ENCODE assay signal across 9 mouse cellular contexts in the genomic region with DNA sequence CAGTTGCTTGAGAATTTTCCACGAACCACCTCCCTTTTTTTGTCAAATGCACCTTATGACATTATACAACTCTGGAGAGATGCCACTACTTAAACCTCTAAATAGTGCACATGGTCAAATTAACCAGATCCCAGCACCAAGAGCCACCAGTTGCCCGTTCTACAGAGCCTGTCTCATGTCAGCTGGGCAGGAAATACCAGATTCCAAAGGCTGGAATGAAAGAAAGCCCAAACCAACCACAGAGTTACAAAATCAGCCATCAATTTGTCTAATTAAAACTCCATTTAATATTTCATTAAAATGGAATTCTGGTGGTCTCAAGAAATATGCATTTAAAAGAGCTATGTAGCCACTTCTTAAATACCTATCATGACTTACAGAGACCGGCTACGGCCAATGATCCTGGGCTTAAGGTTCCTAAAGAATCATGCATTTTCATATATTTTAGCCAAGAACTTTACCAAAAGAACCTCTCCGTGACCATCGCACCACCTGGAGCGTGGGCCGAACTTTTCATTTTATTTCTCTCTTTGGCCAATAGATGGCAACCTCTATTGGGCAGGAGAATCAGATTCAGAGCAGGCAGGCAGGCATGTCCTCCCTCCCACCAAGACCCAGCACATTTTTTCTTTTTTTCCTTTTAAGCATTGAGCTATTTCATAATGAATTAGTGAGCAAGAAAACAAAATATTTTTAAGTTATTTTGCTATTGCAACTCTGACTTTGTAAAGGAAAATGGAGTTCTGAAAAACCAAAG. TPM values are rescaled to one million over a fixed set of nuclear protein-coding genes. Genes with fewer than 3 reads are reported as not detected.
DNase-seq lines count a peak whose midpoint lies in the region; ATAC-seq and TF ChIP-seq lines count a peak whose summit lies in the region.
"Had no signal": no experiment of that assay in that cellular context is flagged by ENCODE, and none has a peak within 500 bp of the region (broad histone marks: within the 10 kb centered on the region; RNA-seq: fewer than 3 reads in every experiment).

No protein-coding gene starts in this region.

- H3K36me3 ChIP-seq in heart, adult 2 months (ENCODE audit: control insufficient read depth, insufficient read depth, low read length), result peaks cover 40% of the 10 kb centered on the region
- no peaks in the 10 kb centered on the region for H3K36me3 ChIP-seq in midbrain, postnatal 0 days (ENCODE audit: insufficient read depth, low read length)
- no peaks in the 10 kb centered on the region for H3K36me3 ChIP-seq in midbrain, embryonic 13.5 days

- peak; percentile 79 for TF ChIP-seq CTCF in heart, adult 2 months (IDR thresholded peaks at IDR 0.05)
- TF ChIP-seq CTCF in midbrain, postnatal 0 days (IDR thresholded peaks at IDR 0.05), result peak; percentile 85

- peaks cover 33% of the 10 kb centered on the region for H3K4me1 ChIP-seq in heart, adult 2 months (ENCODE audit: control insufficient read depth, insufficient read depth, low read length)
- no peaks in the 10 kb centered on the region for H3K4me1 ChIP-seq in midbrain, postnatal 0 days (ENCODE audit: insufficient read depth, low read length)
- peaks cover 9% of the 10 kb centered on the region for H3K4me1 ChIP-seq in midbrain, embryonic 13.5 days (replicated peaks)

- H3K27me3 ChIP-seq in heart, adult 2 months (ENCODE audit: control insufficient read depth, insufficient read depth, low read length), result no peaks in the 10 kb centered on the region
- no peaks in the 10 kb centered on the region for H3K27me3 ChIP-seq in midbrain, postnatal 0 days (ENCODE audit: insufficient read depth, low read length)
- 0 out of 2 replicates have a peak, but pooled peaks cover 4% of the 10 kb centered on the region for H3K27me3 ChIP-seq in midbrain, embryonic 13.5 days

- H3K79me2 ChIP-seq in heart, adult 2 months (replicated peaks; ENCODE audit: control insufficient read depth, insufficient read depth, low read length), result peaks cover 3% of the 10 kb centered on the region

- DNase-seq in heart, adult 2 months, result no peak
- DNase-seq in heart, adult 18-20 months, result no peak
- DNase-seq in midbrain, postnatal 0 days (ENCODE audit: low spot score), result peak; percentile 54
- DNase-seq in telencephalon, adult 2 months (ENCODE audit: low read depth, low spot score), result peak; percentile 31
- DNase-seq in thymus, postnatal 25 days, result no peak

- peak overlapping the region; percentile 18; the same call in 1 of the 2 replicates for H3K27ac ChIP-seq in heart, adult 2 months
- no peak overlapping the region for H3K27ac ChIP-seq in midbrain, postnatal 0 days (ENCODE audit: low read depth, low read length)
- H3K27ac ChIP-seq in midbrain, embryonic 13.5 days, result no peak overlapping the region

- H3K4me3 ChIP-seq in heart, adult 2 months, result no peak overlapping the region
- H3K4me3 ChIP-seq in midbrain, postnatal 0 days (ENCODE audit: low read depth, low read length), result no peak overlapping the region
- H3K4me3 ChIP-seq in midbrain, embryonic 13.5 days (replicated peaks), result no peak overlapping the region

- WGBS in heart, adult 2 months, result 42% methylated on average over 8 of the region's 8 CpGs
- WGBS in midbrain, postnatal 0 days, result 62% methylated on average over 8 of the region's 8 CpGs
- 65% methylated on average over 8 of the region's 8 CpGs for WGBS in midbrain, embryonic 13.5 days

- H3K4me2 ChIP-seq in midbrain, postnatal 0 days (ENCODE audit: low read depth, low read length, poor library complexity, severe bottlenecking), result no peak overlapping the region
- H3K4me2 ChIP-seq in midbrain, embryonic 13.5 days (replicated peaks), result no peak overlapping the region
- H3K4me2 ChIP-seq: heart, embryonic 11.5 days had no signal

- H3K9me3 ChIP-seq in midbrain, postnatal 0 days (ENCODE audit: low read length), result no peaks in the 10 kb centered on the region
- H3K9me3 ChIP-seq in midbrain, embryonic 13.5 days, result no peaks in the 10 kb centered on the region

- no peak overlapping the region; the same call in 1 of the 2 replicates for H3K9ac ChIP-seq in heart, adult 2 months (ENCODE audit: low read depth, low read length)
- H3K9ac ChIP-seq in midbrain, postnatal 0 days (replicated peaks; ENCODE audit: low read length, poor library complexity, severe bottlenecking), result no peak overlapping the region
- H3K9ac ChIP-seq in midbrain, embryonic 13.5 days (replicated peaks), result no peak overlapping the region

- peak; percentile 60; the same call in 1 of the 2 replicates for TF ChIP-seq EP300 in heart, adult 2 months (IDR thresholded peaks at IDR 0.05; ENCODE audit: insufficient read depth, low read depth, low read length)

- no peak for TF ChIP-seq POLR2A in heart, adult 2 months (IDR thresholded peaks at IDR 0.05; ENCODE audit: insufficient read depth, low read depth, low read length)

- intact Hi-C loops in heart, adult 2 months (cut with DNase I), result loop anchor here (2.0 to 5.0 kb wide), 2 partner anchors 31 to 67 kb away; no protein-coding TSS in a partner anchor

- no peak for ATAC-seq in midbrain, postnatal 0 days (ENCODE audit: low FRiP score)
- no peak for ATAC-seq in midbrain, embryonic 13.5 days
- 0 out of 2 replicates have a peak, but pooled peaks have one; percentile 27 for ATAC-seq in common myeloid progenitor, adult 5-6 weeks (replicated peaks; ENCODE audit: low read depth, poor library complexity, severe bottlenecking)
- ATAC-seq in erythroid progenitor cell, adult 5-6 weeks (replicated peaks; ENCODE audit: low FRiP score, poor library complexity, severe bottlenecking), result no peak

RNA-seq across cellular contexts. Expression of a gene that starts 32.5 kb away (rescaled TPM):
- 100 to 1,000 TPM; 111 to 132 TPM for total RNA-seq in heart, adult 2 months (2021)
- 23.7 and 41.4 TPM in 2 replicates for polyA plus RNA-seq in heart, adult 2 months (2012; rRNA removed)
- total RNA-seq in heart, adult 18-20 months (2021), result 100 to 1,000 TPM; 103 to 142 TPM
- 99.2 and 116 TPM in 2 replicates for total RNA-seq in midbrain, postnatal 0 days (2014; rRNA removed)
- 43.0 and 54.4 TPM in 2 replicates for polyA plus RNA-seq in midbrain, postnatal 0 days (2015; fragmentation: Nextera tagmentation; extraction: Ambion mirVana)
- polyA plus RNA-seq in midbrain, embryonic 13.5 days (2015; fragmentation: Nextera tagmentation; extraction: Ambion mirVana), result 34.1 and 36.9 TPM in 2 replicates
- 114 and 116 TPM in 2 replicates for total RNA-seq in common myeloid progenitor, adult 5-6 weeks (2017)
- total RNA-seq in erythroid progenitor cell, adult 5-6 weeks (2015; ENCODE audit: low replicate concordance), result 119 and 126 TPM in 2 replicates
- total RNA-seq in erythroid progenitor cell, adult 5-6 weeks (2017; ENCODE audit: low replicate concordance), result 173 and 241 TPM in 2 replicates

Comparison
In these comparisons a context has a peak if more than half of its experiments do, and no peak if none do; other contexts are left out.
1. DNase-seq: peak in midbrain, postnatal 0 days (single experiment) and telencephalon, adult 2 months (single experiment); none in heart, adult 2 months (0 of 2), heart, adult 18-20 months (0 of 2) and thymus, postnatal 25 days (single experiment).